Mouse (Mus musculus) heart, embryonic 10.5 days (tissue): ENCODE results near the gene Cpne8. TPM values are rescaled to one million over a fixed set of nuclear protein-coding genes. Genes with fewer than 3 reads are reported as not detected.
A peak's percentile ranks its signal among the peaks of the same experiment; 100 is the strongest.
"Not testable (repeated sequence)": the region's sequence is repeated elsewhere in the genome, so short reads cannot be mapped to it uniquely, and the experiment has no call there.

Experiments
- DNase-seq: peaks from one replicate; pipeline ENCODE4 v3.0.0-alpha.2; 2017; ENCODE audit warnings: low spot score
- H3K27ac ChIP-seq: fragments of 300-500 bp; sonication (generic); 2 replicates; pipeline ENCODE4 v1.5.1; 2016; ENCODE audit warnings: mild to moderate bottlenecking
- H3K27me3 ChIP-seq: fragments of 300-500 bp; sonication (generic); 2 replicates; pipeline ENCODE4 v1.6.1; 2016; ENCODE audit warnings: mild to moderate bottlenecking; ENCODE audit not compliant: poor library complexity, insufficient read depth, severe bottlenecking
- H3K36me3 ChIP-seq: fragments of 300-500 bp; sonication (generic); 2 replicates; pipeline ENCODE4 v1.6.1; 2016; ENCODE audit warnings: mild to moderate bottlenecking, moderate library complexity
- H3K4me1 ChIP-seq: fragments of 300-500 bp; sonication (generic); 2 replicates; pipeline ENCODE4 v1.6.1; 2016; ENCODE audit warnings: mild to moderate bottlenecking
- H3K4me3 ChIP-seq: fragments of 300-500 bp; sonication (generic); 2 replicates; pipeline ENCODE4 v1.5.1; 2016; ENCODE audit warnings: mild to moderate bottlenecking, moderate library complexity
- H3K9me3 ChIP-seq: fragments of 300-500 bp; sonication (generic); 2 replicates; pipeline ENCODE4 v1.6.1; 2016; ENCODE audit warnings: mild to moderate bottlenecking, moderate library complexity
- WGBS: fragments of 180-500 bp; shearing (Covaris S2); methylation state at CpG from one replicate; pipeline ENCODE4 v1.1.7; 2016; 5-methylcytosine and 5-hydroxymethylcytosine counted together
- polyA plus RNA-seq: library from polyadenylated mRNA; unstranded; fragments of >200 nt; fragmentation: Nextera tagmentation; extraction: Ambion mirVana; gene quantifications from 2 replicates; pipeline ENCODE4 v1.2.1, GENCODE M21; 2016

Cpne8 gene
- polyA plus RNA-seq, 1 experiment from 2014 or later = 2.1 TPM

GRCm38 (mm10) chr15:90658053-90658452, 21.2 kb downstream of the Cpne8 start:
- WGBS = 67% methylated on average over 2 of the region's 2 CpGs
- no peak overlapping the region for H3K4me3 ChIP-seq
- no peak overlapping the region for H3K27ac ChIP-seq
- H3K9me3 ChIP-seq = no peaks in the 10 kb centered on the region
- no peaks in the 10 kb centered on the region for H3K36me3 ChIP-seq
- no peaks in the 10 kb centered on the region for H3K4me1 ChIP-seq
- H3K27me3 ChIP-seq = no peaks in the 10 kb centered on the region
- DNase-seq = no peak

GRCm38 (mm10) chr15:90656521-90656920, 22.7 kb downstream of the Cpne8 start:
- Histone ChIP-seq H3K9me3 (no peaks in the 10 kb centered on the region), H3K27me3 (no peaks in the 10 kb centered on the region), H3K36me3 (no peaks in the 10 kb centered on the region), H3K4me3 (no peak overlapping the region), H3K27ac (no peak overlapping the region), H3K4me1 (no peaks in the 10 kb centered on the region)
- DNase-seq = no peak
- 85% methylated on average over 8 of the region's 8 CpGs for WGBS

- no peaks in the 10 kb centered on the region for H3K36me3 ChIP-seq
- 72% methylated on average over 5 of the region's 5 CpGs for WGBS
- DNase-seq = no peak
- no peak overlapping the region for H3K27ac ChIP-seq
- H3K27me3 ChIP-seq = no peaks in the 10 kb centered on the region
- H3K9me3 ChIP-seq = no peaks in the 10 kb centered on the region
- H3K4me1 ChIP-seq = no peaks in the 10 kb centered on the region
- H3K4me3 ChIP-seq = no peak overlapping the region
Observed at GRCm38 (mm10) chr15:90647011-90647577, 32.1 kb downstream of the Cpne8 start.

- no peak overlapping the region for H3K4me3 ChIP-seq
- no peaks in the 10 kb centered on the region for H3K27me3 ChIP-seq
- no peaks in the 10 kb centered on the region for H3K36me3 ChIP-seq
- no peak overlapping the region for H3K27ac ChIP-seq
- H3K4me1 ChIP-seq = no peaks in the 10 kb centered on the region
- H3K9me3 ChIP-seq = no peaks in the 10 kb centered on the region
- DNase-seq = no peak
- 81% methylated on average over 4 of the region's 4 CpGs for WGBS
Observed at GRCm38 (mm10) chr15:90646326-90646725, 32.9 kb downstream of the Cpne8 start.

GRCm38 (mm10) chr15:90645828-90646227, 33.4 kb downstream of the Cpne8 start:
- 88% methylated on average over 10 of the region's 10 CpGs for WGBS
- Histone ChIP-seq H3K36me3 (no peaks in the 10 kb centered on the region), H3K9me3 (no peaks in the 10 kb centered on the region), H3K27me3 (no peaks in the 10 kb centered on the region), H3K4me1 (no peaks in the 10 kb centered on the region), H3K27ac (no peak overlapping the region), H3K4me3 (no peak overlapping the region)
- DNase-seq = no peak

- H3K36me3 ChIP-seq = no peaks in the 10 kb centered on the region
- H3K4me3 ChIP-seq = no peak overlapping the region
- WGBS = 80% methylated on average over 5 of the region's 5 CpGs
- DNase-seq = no peak
- no peaks in the 10 kb centered on the region for H3K27me3 ChIP-seq
- no peak overlapping the region for H3K27ac ChIP-seq
- no peaks in the 10 kb centered on the region for H3K9me3 ChIP-seq
- no peaks in the 10 kb centered on the region for H3K4me1 ChIP-seq
Observed at GRCm38 (mm10) chr15:90624201-90624600, 55.0 kb downstream of the Cpne8 start.

GRCm38 (mm10) chr15:90622005-90622404, 57.2 kb downstream of the Cpne8 start:
- DNase-seq = no peak
- 87% methylated on average over 3 of the region's 3 CpGs for WGBS
- no peaks in the 10 kb centered on the region for H3K9me3 ChIP-seq
- no peaks in the 10 kb centered on the region; the same call in 1 of the 2 replicates for H3K4me1 ChIP-seq
- no peak overlapping the region for H3K27ac ChIP-seq
- no peaks in the 10 kb centered on the region for H3K27me3 ChIP-seq
- no peak overlapping the region for H3K4me3 ChIP-seq
- no peaks in the 10 kb centered on the region for H3K36me3 ChIP-seq

- 75% methylated on average over 4 of the region's 4 CpGs for WGBS
- Histone ChIP-seq H3K36me3 (no peaks in the 10 kb centered on the region), H3K4me3 (no peak overlapping the region), H3K27ac (no peak overlapping the region), H3K4me1 (peaks cover 7% of the 10 kb centered on the region), H3K27me3 (no peaks in the 10 kb centered on the region), H3K9me3 (no peaks in the 10 kb centered on the region)
- no peak for DNase-seq
Observed at GRCm38 (mm10) chr15:90619736-90620135, 59.5 kb downstream of the Cpne8 start.

- no peaks in the 10 kb centered on the region for H3K9me3 ChIP-seq
- H3K27me3 ChIP-seq = no peaks in the 10 kb centered on the region
- WGBS = 44% methylated on average over 8 of the region's 8 CpGs
- no peaks in the 10 kb centered on the region for H3K36me3 ChIP-seq
- peaks cover 7% of the 10 kb centered on the region for H3K4me1 ChIP-seq
- H3K27ac ChIP-seq = no peak overlapping the region
- H3K4me3 ChIP-seq = peak overlapping the region; percentile 6; the same call in 1 of the 2 replicates
- peak; percentile 81 for DNase-seq
Observed at GRCm38 (mm10) chr15:90616116-90616798, 63.0 kb downstream of the Cpne8 start.

- H3K27me3 ChIP-seq, DNase-seq, H3K36me3 ChIP-seq, H3K4me1 ChIP-seq, H3K4me3 ChIP-seq, H3K9me3 ChIP-seq, H3K27ac ChIP-seq: not testable (repeated sequence)
- 69% methylated on average over 4 of the region's 4 CpGs for WGBS
Observed at GRCm38 (mm10) chr15:90610767-90611166, 68.5 kb downstream of the Cpne8 start.

- WGBS = 59% methylated on average over 4 of the region's 4 CpGs
Observed at GRCm38 (mm10) chr15:90609836-90610415, 69.3 kb downstream of the Cpne8 start.

GRCm38 (mm10) chr15:90608368-90608767, 70.9 kb downstream of the Cpne8 start:
- no peak for DNase-seq
- H3K27ac ChIP-seq = no peak overlapping the region
- no peaks in the 10 kb centered on the region for H3K36me3 ChIP-seq
- no peaks in the 10 kb centered on the region for H3K27me3 ChIP-seq
- no peak overlapping the region for H3K4me3 ChIP-seq
- no peaks in the 10 kb centered on the region for H3K9me3 ChIP-seq
- no peaks in the 10 kb centered on the region for H3K4me1 ChIP-seq
- WGBS = 73% methylated on average over 3 of the region's 3 CpGs

More at GRCm38 (mm10) chr15:90609836-90610415, 69.3 kb downstream of the Cpne8 start:
- Histone ChIP-seq H3K27ac (no peak overlapping the region), H3K9me3 (no peaks in the 10 kb centered on the region), H3K36me3 (no peaks in the 10 kb centered on the region), H3K27me3 (no peaks in the 10 kb centered on the region), H3K4me1 (no peaks in the 10 kb centered on the region), H3K4me3 (no peak overlapping the region)
- DNase-seq = no peak

- Histone ChIP-seq H3K27ac (no peak overlapping the region), H3K36me3 (no peaks in the 10 kb centered on the region), H3K4me1 (no peaks in the 10 kb centered on the region), H3K9me3 (no peaks in the 10 kb centered on the region), H3K27me3 (no peaks in the 10 kb centered on the region), H3K4me3 (no peak overlapping the region)
- whole genome bisulfite sequencing = 81% methylated on average over 3 of the region's 3 CpGs
- DNase-seq = no peak
Observed at GRCm38 (mm10) chr15:90607181-90607580, 72.1 kb downstream of the Cpne8 start.
